Mouse (Mus musculus): ENCODE data around the gene 4930522L14Rik. TPM values are rescaled to one million over a fixed set of nuclear protein-coding genes. Genes with fewer than 3 reads are reported as not detected.
"Not testable (repeated sequence)": the region's sequence is repeated elsewhere in the genome, so short reads cannot be mapped to it uniquely, and the experiment has no call there.

4930522L14Rik gene
- total and polyA plus RNA-seq, 3 experiments = 0.99 to 1.6 (median 1.6) TPM

DNA sequence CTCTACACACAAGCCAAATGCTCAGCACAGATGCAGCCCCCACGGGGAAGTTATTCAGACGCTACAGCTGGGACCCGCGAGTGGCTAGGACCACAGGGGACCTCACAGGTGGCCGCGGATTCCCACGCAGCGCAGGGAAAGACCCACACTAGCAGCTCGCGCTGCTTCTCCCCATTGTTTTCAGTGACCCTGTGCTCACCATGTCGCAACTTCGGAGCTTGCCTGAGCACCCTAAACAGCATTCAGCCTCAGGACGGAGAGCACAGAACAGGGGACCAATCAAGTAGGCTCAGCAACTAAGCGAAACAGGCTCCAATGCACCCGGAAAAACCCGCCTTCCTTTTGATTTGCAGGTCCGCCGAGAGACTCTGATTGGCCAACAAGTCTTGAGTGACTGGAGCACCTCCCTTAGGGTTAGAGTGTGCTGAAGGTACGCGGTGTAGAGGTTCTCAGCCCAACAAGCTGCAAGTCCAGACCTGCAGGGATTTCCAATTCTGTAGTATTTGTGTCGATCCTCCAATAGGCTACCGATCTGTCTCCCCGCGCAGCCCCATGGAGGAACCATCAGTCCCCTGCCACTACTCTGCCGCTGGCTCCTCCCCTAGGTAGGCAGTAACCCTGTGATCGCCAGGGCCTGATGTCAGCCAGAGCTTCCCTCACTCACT, 61.0 kb downstream of the 4930522L14Rik start, which contains the start of gene 5430403G16Rik:
5430403G16Rik (minus strand) TSS at position 505 of the 665 bp plus-strand sequence.
- H3K36me3 ChIP-seq (ENCODE audit: control insufficient read depth, insufficient read depth, low read length); H3K27ac ChIP-seq; H3K27me3 ChIP-seq (ENCODE audit: control insufficient read depth, insufficient read depth, low read length); H3K4me1 ChIP-seq (ENCODE audit: control insufficient read depth, insufficient read depth, low read length); H3K79me2 ChIP-seq (replicated peaks; ENCODE audit: control insufficient read depth, insufficient read depth, low read length): not testable (repeated sequence)
- intact Hi-C loops (cut with DNase I) = loop anchor here (10.0 kb wide), 1 partner anchor 64 kb away; the partner anchor contains the start of gene 4930522L14Rik
- peak within 1 kb of the TSS; percentile 50 for H3K4me3 ChIP-seq
- WGBS = under 1% methylated on average over 26 of the region's 26 CpGs
- DNase-seq = peak; percentile 64 to 81
- TF ChIP-seq POLR2A (IDR thresholded peaks at IDR 0.05; ENCODE audit: insufficient read depth, low read depth, low read length) = peak; percentile 46; the same call in 1 of the 2 replicates
- H3K9ac ChIP-seq (ENCODE audit: low read depth, low read length) = peak within 1 kb of the TSS; percentile 92

Other genes with a start within 250 kb of the 4930522L14Rik start
- 1 to 10 TPM; 4.7 to 7.3 TPM for gene Crlf2, start 192.9 kb downstream of the 4930522L14Rik start, total RNA-seq (2021)
- gene Crlf2, start 192.9 kb downstream of the 4930522L14Rik start, polyA plus RNA-seq (2012; rRNA removed) = 3.4 and 8.4 TPM in 2 replicates
- gene 5430403G16Rik, start 60.8 kb downstream of the 4930522L14Rik start, total RNA-seq (2021) = under 1 TPM; 0.21 to 0.27 TPM
- 0.02 and 0.15 TPM in 2 replicates for gene 5430403G16Rik, start 60.8 kb downstream of the 4930522L14Rik start, polyA plus RNA-seq (2012; rRNA removed)
- 1 to 10 TPM; 2.9 to 3.1 TPM for gene Gm15446, start 171.5 kb upstream of the 4930522L14Rik start, total RNA-seq (2021)
- gene Gm15446, start 171.5 kb upstream of the 4930522L14Rik start, polyA plus RNA-seq (2012; rRNA removed) = 1.2 and 2.0 TPM in 2 replicates
- 1 to 10 TPM; 6.6 to 7.6 TPM for gene Zfp932, start 244.6 kb upstream of the 4930522L14Rik start, total RNA-seq (2021)
- 2.5 and 7.7 TPM in 2 replicates for gene Zfp932, start 244.6 kb upstream of the 4930522L14Rik start, polyA plus RNA-seq (2012; rRNA removed)

Data from heart, adult 2 months (tissue).